Mouse (Mus musculus) T-helper 17 cell (primary cell): ENCODE data around the gene Klhl23.

Experiments used
- in situ Hi-C, 2 experiments: fragments of 300-600 bp; cut with MboI, MseI; formaldehyde crosslinking; loops; 1 replicate in 1 of 2; 2 replicates in 1 of 2; pipeline ENCODE4 v1.15.1; 2025; ENCODE audit warnings: high pct_unique_total_duplicates in 2 of 2

Gene Klhl23

DNA sequence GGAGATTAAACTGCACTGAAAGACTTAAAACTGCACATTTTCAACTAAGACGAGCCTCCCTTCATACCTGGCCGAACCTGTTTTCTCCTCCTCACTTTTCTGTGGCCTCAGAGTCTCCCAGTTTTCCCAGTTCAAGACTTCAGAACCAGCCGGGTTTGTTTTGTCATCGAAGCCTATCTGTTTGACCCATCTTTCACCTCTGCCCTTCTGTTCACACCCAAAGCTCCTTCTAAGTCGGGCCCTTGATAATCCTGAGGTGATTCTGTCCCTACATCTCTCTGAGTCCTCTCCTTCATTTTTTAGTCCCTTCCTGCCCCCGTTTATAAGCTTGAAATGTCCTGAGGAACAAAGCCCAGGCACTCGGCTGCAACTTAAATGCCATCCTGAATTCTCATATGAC lies 6.3 kb downstream of the Klhl23 start:
- in situ Hi-C loops = no loop called here

DNA sequence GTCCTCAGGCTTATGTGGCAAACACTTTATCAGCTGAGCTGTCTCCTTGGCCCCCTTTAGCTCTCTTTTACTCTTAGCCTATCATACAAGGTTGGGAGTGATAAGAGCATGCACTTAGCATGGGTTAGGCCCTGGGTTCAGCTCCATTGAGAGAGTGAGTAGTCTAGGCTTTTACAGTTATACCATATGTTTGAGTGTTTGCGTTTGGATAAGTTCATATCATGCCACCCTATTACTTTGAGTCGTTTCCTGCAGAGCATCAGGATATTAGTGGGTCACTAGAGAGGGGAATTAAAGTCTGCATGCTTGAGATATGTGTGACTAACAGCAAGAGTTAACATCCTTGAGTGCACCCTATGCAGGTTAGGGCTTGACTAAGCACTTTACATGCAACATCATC lies 7.9 kb downstream of the Klhl23 start:
- in situ Hi-C loops = no loop called here

DNA sequence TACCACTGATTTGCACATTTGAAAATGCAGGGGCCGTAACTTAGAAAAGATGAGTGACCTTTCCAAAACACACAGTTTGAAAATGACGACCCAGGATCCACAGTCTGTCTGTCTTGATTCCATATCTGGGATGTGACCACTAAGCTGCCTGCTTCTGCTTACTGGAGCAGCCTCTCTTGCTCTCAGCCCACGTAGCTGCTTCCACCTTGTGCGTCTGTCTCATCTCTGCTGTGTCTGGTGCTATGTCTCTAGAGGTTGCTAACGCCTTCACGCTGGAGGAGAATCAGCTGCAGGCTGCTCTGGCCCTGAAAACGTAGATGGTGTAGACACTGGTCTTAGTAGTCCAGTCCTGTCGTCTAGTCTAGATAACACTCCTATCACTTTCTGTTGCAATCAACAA lies 8.4 kb downstream of the Klhl23 start:
- in situ Hi-C loops = no loop called here

DNA sequence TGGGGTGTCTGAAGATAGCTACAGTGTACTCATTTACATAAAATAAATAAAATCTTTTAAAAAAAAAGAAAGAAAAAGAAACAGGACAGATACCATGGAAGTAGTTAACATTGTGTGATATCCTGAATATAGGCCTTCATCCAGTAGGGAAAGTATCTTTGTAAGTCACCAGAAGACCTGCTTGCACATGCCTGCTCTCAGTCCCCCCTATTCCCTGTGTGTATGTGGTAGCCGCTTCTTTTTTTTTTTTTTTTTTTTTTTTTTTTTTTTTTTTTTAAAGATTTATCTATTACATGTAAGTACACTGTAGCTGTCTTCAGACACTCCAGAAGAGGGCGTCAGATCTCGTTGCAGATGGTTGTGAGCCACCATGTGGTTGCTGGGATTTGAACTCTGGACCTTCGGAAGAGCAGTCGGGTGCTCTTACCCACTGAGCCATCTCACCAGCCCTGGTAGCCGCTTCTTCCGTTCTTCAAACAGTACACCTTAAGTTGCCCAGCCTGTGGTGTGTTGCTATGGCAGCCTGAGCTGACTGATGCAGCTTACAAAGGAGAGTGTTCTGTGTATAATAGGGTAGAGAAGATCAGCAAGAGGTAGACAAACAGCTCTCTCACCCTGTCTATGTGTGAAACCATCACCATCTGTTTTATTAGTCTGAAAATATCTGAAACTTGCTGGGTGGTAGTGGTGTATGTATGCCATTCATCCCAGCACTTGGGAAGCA lies 15.7 kb downstream of the Klhl23 start:
- in situ Hi-C loops = no loop called here

DNA sequence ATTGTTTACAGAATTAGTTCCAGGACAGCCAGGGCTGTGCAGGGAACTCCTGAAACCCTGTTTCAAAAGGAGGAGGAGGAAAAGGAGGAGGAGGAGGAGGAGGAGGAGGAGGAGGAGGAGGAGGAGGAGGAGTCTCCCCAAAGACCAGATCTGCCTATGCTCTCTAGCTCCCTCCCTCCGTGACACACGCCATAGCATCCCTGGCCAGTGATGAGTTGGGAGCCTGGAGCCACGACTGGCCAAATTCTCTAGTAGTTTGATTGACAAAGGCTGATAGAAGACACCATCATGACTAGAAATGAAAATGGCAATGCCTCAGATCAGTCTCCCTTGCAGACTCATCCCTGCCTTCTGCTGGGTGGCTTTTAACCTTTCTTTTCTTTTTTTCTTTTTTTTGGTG lies 16.3 kb downstream of the Klhl23 start:
- in situ Hi-C loops = no loop called here

DNA sequence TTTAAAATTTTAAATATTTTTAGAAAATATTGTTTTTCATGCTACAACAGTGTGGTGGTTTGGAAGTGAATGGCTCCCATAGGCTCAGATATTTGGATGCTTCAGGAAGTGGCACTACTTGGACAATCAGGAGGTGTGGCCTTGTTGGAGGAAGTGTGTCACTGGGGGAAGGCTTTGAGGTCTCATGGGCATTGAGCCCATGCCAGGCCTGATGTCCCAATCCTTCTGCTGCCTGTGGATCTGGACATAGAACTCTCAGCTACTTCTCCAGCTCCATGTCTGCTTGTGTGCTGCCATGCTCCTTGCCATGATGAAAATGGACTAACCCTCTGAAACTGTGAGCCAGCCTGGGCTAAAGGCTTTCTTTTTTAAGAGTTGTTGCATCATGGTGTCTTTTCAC lies 17.0 kb downstream of the Klhl23 start:
- in situ Hi-C loops = no loop called here

DNA sequence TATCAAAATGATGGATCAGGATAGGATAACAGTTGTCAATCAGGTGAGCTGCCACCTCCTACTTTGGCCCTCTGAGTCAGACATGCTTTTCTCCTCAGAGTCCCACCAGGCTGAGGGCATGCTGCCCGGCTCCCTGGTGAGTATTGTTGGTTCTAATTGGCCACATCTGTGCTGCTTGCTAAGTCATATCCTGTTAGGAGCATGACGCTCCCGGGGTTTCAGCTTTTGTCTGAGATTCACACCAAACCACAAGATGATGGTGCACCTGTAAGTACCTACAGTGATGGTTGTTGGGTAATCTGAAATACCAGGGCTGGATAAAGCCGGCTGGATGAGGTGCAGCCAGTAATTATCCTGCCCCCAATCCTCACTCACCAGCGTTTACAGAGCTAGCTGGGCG lies 18.5 kb downstream of the Klhl23 start:
- in situ Hi-C loops = no loop called here

DNA sequence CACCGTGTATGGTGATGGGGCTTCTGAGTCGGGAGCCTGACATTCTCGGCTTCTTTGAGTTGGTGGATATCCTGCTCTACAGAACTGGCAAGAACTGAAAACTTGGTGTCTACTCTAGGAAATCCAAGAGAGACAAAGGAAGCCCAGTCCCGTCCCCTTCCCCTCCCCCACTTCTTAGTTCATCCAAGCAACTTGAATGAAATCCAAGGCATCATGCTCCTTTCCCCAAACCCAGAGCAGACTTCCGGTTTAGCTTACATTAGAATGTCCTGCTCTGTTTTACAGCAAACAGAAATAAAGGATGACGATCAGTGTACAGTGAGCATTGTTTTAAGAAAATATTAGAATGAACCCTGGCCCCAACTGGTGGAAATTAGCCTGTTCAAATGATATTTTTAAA lies 27.5 kb downstream of the Klhl23 start:
- in situ Hi-C loops = no loop called here

DNA sequence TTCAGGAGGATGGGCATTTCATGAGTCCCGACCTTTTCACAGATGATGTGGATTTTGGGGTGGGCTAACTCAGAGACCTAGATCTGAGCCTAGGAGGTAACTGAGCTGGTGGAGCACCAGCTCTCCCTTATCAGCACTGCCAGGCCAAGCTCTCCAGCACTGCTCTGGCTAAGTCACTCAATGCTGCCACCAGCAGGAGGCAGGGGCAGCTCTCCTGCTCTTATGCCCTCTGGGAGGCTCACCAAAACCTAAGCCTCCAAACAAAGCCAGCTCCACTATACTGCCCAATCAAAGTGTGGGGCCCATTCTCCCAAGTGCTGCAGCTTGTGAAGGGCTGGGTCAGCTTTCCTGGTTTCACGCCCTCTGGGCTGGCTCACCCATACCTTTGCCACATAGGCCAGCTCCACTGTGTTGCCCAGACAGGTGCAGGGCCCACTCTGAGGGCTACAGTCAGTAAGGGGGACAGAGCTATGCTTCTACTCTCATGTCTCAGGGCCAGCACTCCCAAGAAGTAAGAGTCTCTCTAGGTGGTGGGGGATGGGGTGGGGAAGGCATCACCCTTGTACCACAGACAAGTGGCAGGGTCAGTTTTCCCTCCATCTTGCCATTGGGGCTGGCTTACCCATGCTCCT lies 29.8 kb downstream of the Klhl23 start:
- in situ Hi-C loops = loop anchor here in 1 of 2 experiments (10.0 kb wide), 1 partner anchor 1603 kb away; the partner anchor contains the start of gene Metap1d

DNA sequence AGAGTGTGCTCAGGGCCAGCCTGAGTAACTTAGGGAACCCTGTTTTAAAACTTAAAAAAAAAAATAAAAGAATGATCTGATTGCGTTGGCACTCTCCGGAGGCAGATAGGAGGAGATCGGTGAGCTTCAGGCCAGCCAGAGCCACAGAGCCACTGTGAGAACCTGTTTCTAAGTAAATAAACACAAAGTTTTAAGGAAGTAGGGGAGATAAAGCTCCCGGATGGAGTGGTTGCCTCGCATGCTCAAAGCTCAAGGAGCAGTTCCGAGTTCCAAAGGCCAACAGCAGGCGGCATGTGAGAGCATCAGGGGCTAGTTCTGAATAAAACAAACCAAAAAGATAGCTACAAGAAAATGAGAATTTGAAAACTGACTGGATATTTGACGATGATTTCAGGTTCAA lies 34.6 kb downstream of the Klhl23 start:
- in situ Hi-C loops = loop anchor here in 1 of 2 experiments (10.0 kb wide), 1 partner anchor 1598 kb away; the partner anchor contains the start of gene Metap1d

DNA sequence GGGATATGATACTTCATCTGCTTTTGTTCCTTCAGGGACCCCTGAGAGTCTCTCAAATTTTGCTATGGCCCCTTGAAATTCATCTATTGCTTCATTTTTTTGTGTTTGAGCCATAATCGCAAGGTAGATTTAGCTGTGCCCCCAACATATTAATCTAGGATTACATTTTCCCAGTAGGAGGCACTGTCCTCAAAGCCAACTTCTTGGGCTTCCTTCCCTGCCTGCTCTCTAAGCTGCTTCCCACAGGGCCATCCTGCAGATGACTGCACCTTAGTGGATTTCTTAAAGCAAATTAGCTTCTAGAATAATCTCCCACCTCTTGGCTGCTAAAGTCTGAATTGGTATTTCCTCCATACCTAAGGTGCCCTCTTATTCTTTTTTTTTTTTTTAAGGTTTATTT lies 36.1 kb downstream of the Klhl23 start:
- in situ Hi-C loops = loop anchor here in 1 of 2 experiments (10.0 kb wide), 1 partner anchor 1597 kb away; the partner anchor contains the start of gene Metap1d

DNA sequence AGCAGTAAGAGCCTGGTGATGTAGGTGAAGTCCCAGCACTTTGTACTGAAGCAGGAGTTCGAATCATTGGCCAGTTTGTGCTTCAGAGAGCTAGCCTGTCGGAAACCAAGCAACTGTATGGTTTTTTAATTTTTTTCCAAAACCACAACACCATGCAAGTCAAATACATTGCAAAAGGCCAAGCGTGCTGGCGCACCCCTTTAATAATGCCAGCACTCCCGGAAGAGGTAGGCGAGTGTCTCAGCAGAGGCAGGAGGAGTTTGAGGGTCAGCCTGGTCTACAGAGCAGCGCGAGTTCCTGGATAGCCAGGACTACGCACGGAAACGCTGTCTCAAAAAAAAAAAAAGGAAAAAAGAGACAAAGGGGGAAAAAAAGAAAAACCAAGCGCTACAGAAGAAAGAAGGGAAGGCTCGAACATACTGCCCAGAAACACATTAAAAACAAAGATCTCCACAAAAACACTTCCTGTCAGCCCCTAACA lies 39.3 kb downstream of the Klhl23 start:
- in situ Hi-C loops = no loop called here

DNA sequence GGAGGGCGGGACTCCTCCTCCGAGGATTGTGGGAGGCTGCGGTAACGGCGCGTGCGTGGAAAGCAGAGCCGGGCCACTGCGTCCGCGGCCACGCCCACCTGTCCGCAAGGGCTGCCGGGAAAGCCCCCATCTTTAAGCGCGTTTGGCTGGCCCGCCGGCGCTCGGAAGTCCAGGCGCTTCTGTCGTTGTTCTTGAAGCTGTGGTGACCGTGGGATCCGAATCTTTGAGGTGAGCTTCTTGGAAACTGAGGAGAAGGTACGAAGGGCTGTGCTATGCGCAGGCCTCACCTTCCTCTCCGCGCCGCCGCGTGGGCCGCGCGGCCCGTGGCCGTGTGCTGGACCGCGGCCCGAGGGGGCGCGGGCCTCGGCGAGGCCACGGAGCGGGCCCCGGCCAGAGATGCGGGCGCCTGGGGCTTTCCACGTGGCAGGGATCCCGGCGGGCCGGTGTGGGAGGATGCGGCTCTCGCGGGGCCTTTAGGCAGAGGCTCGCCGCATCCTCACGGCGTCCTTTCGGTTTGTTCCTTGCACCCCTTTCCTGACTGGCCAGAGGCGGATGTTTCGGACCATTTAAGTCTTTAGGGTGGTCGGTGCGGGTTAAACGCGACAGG lies 39.8 kb downstream of the Klhl23 start, which contains the start of gene Ssb:
Ssb (plus strand) TSS at position 78 of the 607 bp plus-strand sequence.
- in situ Hi-C loops = no loop called here

DNA sequence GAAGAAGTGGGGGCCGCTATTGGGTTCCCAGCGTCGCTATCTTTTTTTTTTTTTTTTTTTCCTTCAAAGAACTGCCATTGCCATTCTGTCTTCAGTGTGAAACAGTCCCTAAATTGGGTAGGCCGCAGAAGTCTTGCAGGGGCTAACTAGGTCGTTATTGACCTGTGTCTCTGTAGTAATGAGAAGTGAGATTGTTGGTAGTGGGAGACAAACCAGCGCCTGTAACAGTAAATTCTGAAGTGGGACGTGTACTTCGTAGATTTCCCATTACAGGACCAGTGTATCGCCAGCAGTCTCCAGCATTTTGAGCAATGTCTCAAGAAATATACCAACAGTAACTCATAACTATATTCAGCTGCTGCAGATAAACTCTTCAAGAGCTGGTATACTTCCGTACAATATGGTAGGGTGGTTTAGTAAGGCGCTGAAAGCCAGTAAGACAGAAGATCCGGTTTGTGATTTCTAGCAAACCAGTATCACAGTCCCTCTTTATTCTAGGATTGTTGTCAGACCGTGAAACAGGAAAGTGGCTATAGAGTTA lies 40.4 kb downstream of the Klhl23 start:
- in situ Hi-C loops = no loop called here

DNA sequence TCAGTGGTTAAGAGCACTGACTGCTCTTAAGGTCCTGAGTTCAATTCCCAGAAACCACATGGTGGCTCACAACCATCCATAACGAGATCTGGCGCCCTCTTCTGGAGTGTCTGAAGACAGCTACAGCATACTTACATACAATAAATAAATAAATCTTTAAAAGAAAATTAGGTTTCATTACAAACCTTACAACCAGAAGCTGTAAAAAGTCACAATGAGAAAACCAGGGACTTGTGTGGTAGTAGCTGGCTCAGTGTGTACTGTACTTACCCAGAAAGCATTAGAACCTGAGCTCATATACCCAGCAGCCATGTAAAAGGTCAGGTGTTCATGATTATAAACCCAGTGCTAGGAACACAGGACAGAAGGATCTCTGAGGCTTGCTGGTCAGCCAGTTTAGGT lies 62.2 kb downstream of the Klhl23 start:
- in situ Hi-C loops = loop anchor here in 1 of 2 experiments (10.0 kb wide), 1 partner anchor 241 kb away; no protein-coding TSS in a partner anchor

DNA sequence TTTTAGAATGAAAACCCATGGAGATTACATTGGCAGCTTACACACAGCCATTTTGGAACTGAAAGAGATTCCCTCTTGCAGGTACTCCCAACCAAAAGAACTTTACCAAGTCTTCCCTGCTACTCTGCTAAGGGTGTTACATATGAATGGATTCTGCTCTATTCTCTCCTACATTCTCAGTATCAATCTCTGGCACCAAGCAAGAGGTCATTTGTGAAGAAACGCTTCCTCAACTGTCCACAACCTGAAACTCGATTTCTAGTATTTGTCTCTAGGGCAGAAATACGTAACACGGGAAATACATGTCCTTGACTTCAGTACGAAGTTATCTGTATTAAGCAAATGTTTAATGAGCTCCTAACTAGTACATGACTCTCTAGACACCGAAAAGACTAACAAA lies 62.8 kb downstream of the Klhl23 start:
- in situ Hi-C loops = loop anchor here in 1 of 2 experiments (10.0 kb wide), 1 partner anchor 240 kb away; no protein-coding TSS in a partner anchor

DNA sequence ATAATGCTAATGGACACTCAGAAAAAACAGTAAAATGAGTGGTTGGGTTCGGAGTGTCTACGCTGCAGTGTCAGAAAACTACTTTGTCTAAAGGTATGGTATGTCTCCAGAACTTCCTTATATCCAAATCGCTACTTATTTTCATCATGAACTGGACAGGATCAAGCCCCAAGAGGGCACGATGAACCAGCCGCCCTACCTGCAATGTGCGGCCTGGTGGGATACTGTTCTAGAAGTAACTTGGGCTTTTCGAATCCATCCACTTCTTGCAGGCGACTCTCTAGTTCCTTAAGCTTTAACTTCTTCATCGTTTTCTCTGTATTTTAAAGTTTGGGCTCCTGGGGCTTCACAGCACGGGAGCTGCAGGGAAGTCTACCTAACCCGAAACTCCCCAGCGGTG lies 63.3 kb downstream of the Klhl23 start:
- in situ Hi-C loops = loop anchor here in 1 of 2 experiments (10.0 kb wide), 1 partner anchor 240 kb away; no protein-coding TSS in a partner anchor

DNA sequence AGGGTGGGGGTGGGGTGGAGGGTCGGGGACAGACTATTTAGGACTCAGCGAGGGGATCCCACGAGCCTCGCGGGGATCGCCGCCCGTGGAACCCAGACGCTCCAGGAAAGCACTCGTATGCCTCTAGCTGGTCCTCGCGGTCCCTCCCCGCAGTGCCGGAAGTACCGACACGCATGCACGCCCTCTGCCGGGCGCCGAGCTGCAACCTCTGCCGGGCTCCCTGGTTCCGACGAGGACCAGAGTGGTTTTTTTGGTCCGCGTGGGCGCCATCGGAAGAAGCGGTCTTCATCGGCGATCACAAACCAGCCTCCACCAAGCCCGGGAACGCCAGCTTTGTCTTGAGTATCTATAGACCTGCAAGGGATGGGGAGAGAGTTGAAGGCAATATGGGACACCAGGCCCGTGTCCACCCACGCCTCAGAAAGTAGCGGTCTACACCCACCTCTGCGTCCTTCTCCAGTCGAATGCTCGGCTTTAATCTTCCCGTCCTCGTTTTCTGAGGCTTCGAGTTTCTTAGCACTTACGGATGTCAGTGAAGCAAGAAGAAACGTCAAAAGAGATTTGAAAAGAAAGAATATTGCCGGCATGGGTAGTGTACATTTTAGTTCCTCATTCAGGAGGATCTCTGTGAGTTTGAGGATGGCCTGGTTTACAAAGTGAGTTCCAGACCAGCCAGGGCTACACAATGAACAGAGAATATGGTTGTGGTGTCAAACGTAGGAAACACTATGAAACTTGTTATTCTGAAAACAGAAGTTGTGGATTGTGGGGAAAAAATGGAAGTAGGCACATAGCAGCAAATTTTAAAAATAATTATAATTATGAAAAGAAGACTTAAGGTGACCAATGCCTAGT lies 63.9 kb downstream of the Klhl23 start, which contains the start of gene Mettl5:
Mettl5 (minus strand) TSS at position 165 of the 855 bp plus-strand sequence.
- in situ Hi-C loops = loop anchor here in 1 of 2 experiments (10.0 kb wide), 1 partner anchor 239 kb away; no protein-coding TSS in a partner anchor
